Mouse (Mus musculus) gastrocnemius, postnatal 10 days (tissue): ENCODE measurements around the gene Gm20517. TPM values are rescaled to one million over a fixed set of nuclear protein-coding genes. Genes with fewer than 3 reads are reported as not detected.
"Not testable (repeated sequence)": the region's sequence is repeated elsewhere in the genome, so short reads cannot be mapped to it uniquely, and the experiment has no call there.

ENCODE experiments used
- DNase-seq: peaks from one replicate; pipeline ENCODE4 v3.0.0; 2021; ENCODE audit warnings: mixed read lengths
- total RNA-seq, 2 experiments: library from RNA; stranded (reverse); gene quantifications; 2 replicates each; pipeline ENCODE4 v1.2.3; 2021

The Gm20517 gene
- total RNA-seq, 2 experiments from 2014 or later, result 1.8 to 2.1 TPM

DNA sequence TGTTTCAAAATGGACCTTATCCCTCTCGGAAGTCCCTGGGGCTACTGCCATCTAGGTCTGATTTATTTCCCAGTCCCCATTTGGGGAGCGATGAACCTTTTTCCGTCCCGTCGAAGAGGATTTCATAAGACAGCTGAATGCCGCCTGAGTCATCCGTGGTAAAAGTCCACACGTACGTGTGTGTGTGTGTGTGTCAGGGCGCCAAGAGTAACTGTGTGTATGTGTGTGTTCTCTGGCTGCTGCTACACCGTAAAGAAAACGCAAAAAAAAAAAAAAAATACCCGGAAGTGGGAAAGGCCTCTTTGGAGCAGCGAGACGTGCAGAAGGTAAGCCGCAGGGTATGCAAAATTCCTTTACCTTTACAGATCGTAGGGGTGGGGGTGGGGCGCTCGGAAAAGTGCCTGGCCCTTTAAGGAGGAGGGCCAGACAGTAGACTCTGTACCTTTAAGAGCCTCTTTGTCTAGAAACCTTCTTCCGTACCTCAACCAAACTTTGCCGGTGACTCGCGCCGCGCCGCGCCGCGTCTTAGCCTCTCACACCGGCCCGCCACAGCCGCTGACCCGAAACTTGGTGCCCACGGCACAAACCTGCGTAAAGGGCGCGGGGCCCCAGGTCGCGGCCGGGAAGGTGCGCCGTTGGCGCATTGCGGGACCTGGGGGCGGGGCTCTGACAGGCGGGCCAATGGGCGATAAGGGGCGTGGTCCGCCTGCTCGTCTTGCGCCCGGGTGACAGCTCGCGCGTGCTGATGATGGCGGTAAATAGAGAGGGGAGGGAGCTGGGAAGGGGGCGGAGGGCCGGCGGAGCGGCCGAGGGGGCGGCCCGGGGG lies 17.7 kb downstream of the Gm20517 start:
- DNase-seq, result peak; percentile 95

DNA sequence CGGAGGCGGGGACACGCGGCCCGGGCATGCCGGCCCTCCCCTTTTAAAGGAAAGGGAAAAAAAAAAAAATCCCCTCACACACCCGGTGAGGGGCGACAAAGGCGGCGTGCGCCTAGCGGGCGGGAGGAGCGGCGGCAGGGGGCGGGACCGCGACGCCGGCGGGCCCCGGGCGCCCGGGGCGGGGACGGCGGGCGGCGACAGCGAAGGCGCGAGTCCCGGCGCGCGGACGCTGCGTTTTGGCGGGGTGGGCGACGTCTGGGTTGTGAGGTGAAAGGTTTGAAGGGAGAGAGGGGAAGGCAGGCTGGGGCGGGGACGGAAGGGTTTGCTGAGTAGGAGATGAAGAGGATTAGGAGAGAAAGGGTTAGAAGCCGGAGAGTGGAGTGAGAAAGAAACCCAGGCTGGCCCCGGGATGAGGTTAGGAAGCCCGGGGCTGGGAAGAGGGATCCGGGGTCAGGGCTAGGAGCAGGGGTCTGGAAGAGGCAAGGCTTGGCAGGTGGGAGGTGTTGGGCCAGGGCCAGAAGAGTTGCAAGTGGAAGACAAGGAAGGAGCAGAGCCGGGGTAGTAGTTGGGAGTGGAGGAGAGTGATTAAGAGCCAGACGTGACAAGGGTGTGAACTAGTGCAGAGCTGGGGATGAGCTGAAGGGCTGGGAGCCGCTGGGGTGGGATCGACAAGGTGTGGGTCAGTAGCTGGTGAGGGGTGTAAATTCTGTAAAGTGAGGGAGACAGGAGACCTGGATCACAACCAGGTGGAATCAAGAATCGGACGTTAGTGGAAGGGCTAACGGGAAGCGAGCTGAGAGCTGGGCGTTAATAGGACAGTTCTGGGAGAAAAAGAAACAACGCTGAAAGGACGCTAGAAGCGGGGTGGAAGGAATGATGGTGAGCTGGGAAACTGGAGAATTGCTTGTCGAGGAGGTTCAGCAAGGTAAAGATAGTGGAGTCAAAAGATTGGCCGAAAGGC lies 18.6 kb downstream of the Gm20517 start:
- peak; percentile 55 for DNase-seq

- DNase-seq, result no peak
These were observed 19.3 kb downstream of the Gm20517 start, which contains the start of gene Usp49 for GRCm38 (mm10) chr17:47630678-47631065. Gene Usp49, plus strand, starts transcription at chr17:47630690.

- no peak for DNase-seq
These were observed 20.9 kb downstream of the Gm20517 start for GRCm38 (mm10) chr17:47632181-47632840.

GRCm38 (mm10) chr17:47633999-47634770 lies 22.8 kb downstream of the Gm20517 start:
- no peak for DNase-seq

GRCm38 (mm10) chr17:47642992-47643391 lies 31.6 kb downstream of the Gm20517 start:
- DNase-seq, result no peak

GRCm38 (mm10) chr17:47646683-47647082 lies 35.3 kb downstream of the Gm20517 start:
- DNase-seq, result peak; percentile 67

GRCm38 (mm10) chr17:47648966-47649365 lies 37.6 kb downstream of the Gm20517 start:
- no peak for DNase-seq

- no peak for DNase-seq
These were observed 40.6 kb downstream of the Gm20517 start for GRCm38 (mm10) chr17:47651953-47652352.

DNA sequence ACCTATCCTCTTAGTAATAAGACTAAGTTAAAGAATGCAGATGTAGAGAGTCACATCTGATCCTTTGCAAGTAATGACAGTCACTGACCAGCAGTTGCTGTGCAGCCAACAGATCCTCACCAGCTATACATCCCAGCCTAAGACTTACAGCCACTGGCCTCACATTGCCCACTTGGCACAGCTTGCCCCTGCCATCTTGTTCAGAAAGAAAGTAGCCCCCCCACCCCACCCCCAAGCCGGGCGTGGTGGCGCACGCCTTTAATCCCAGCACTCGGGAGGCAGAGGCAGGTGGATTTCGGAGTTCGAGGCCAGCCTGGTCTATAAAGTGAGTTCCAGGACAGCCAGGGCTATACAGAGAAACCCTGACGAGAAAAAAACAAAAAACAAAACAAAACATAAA lies 43.0 kb downstream of the Gm20517 start:
- not testable (repeated sequence) for DNase-seq

DNA sequence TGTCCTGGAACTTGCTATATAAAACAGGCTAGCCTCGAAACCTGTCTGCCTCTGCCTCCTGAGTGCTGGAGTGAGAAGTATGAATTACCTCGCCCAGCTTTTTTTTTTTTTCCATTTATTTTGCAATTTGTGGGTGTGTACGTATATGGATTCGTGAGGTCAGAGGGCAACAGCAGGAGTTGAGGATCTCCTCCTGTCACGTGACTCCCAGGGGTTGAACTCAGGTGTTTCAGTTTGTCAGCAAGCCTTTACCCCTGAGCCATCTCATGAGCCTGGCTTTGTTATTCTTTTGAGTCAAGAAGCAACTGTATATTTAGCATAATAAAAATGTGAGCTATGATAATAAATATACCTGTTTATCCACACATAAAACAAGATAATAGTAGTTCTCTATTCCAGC lies 44.3 kb downstream of the Gm20517 start:
- no peak for DNase-seq

DNA sequence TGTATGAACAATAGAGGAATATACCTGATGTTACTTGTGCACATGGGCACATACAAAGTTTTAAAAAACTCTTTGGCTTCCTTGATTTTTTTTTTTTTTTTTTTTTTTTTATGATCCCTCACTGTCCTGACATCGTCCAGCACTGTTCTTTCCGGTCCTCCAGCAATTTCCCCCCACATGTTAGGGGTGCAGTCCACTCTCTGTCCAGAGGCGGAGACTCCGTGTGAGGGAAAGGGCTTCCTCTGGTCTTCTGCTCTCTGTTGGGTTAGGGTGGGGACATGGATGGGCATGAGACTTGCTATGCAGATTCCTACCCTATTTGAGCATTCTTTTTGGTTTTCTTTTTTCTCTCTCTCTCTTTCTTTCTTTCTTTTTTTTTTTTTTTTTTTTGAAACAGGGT lies 46.5 kb downstream of the Gm20517 start:
- no peak for DNase-seq

DNA sequence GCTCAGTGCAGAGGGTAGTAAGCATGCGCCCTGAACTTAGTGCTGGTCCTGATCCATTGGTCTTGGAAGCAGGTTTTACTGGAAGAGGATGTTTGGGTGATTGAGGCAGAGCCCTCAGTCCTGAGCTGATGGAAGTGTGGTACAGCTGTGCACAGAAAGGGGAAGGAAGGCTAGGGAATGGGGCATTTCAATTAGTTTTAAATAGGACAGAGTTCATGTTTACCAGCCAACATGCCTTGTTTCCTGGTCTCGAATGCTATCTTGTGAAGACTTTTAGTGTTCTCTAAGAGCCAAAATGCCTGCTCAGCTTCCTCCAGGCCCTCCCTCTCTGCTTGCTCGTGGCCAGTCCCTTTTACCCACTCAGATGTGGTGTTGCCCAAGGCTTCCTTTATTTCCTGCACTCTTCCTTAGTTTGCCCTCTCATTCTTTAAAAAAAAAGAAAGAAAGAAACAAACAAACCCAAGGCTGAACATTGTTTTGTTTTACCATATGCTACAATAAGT lies 47.4 kb downstream of the Gm20517 start:
- no peak for DNase-seq

GRCm38 (mm10) chr17:47663009-47663713 lies 51.8 kb downstream of the Gm20517 start:
- DNase-seq, result no peak

GRCm38 (mm10) chr17:47664474-47664873 lies 53.1 kb downstream of the Gm20517 start:
- DNase-seq, result no peak

GRCm38 (mm10) chr17:47669166-47669565 lies 57.8 kb downstream of the Gm20517 start:
- no peak for DNase-seq

DNA sequence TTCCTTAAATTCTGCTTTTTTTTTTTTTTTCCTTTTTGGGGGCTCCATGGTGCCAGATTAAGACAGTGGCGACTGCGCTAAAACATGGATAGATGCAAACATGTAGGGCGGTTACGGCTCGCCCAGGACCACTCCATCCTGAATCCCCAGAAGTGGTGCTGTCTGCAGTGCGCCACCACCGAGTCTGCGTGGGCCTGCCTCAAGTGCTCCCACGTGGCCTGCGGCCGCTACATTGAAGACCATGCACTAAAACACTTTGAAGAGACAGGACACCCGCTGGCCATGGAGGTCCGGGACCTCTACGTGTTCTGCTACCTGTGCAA lies 60.6 kb downstream of the Gm20517 start:
- no peak for DNase-seq

DNA sequence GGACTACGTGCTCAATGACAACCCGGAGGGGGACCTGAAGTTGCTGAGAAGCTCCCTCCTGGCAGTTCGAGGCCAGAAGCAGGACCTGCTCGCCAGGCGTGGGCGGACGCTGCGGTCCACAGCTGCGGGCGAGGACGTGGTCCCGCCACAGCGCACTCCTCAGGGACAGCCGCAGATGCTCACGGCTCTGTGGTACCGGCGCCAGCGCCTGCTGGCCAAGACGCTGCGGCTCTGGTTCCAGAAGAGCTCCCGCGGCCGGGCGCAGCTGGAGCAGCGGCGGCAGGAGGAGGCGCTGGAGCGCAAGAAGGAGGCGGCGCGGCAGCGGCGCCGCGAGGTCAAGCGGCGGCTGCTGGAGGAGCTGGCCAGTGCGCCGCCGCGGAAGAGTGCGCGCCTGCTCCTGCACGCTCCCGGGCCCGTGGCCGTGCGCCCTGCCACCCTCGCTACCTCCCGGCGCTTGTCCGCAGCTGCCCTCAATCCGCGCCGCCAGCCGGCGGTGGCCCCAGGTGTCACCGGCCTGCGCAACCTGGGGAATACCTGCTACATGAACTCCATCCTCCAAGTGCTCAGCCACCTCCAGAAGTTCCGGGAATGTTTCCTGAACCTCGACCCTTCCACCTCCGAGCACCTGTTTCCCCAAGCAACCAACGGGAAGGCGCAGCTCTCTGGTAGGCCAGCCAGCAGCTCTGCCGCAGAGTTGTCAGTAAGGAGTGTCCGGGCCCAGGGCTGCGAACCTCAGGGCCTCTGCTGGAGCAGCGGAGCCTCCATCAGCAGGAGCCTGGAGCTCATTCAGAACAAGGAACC lies 61.1 kb downstream of the Gm20517 start:
- DNase-seq, result peak; percentile 74

- peak; percentile 74 for DNase-seq
These were observed 65.2 kb downstream of the Gm20517 start for GRCm38 (mm10) chr17:47676581-47676980.

- DNase-seq, result no peak
These were observed 66.8 kb downstream of the Gm20517 start for GRCm38 (mm10) chr17:47678238-47678637.
